Mouse (Mus musculus) heart, adult 2 months (tissue): ENCODE measurements around the gene Rbbp7. TPM values are rescaled to one million over a fixed set of nuclear protein-coding genes. Genes with fewer than 3 reads are reported as not detected.

ENCODE experiments used
- DNase-seq, 2 experiments: peaks; one replicate each; pipeline ENCODE4 v3.0.0; 2021
- H3K27ac ChIP-seq: fragments of 200-600 bp; 2 replicates; pipeline ENCODE4 v1.8.1; 2022
- H3K27me3 ChIP-seq: fragments of 200-500 bp; 2 replicates; pipeline ENCODE4 v1.6.1; 2012; ENCODE audit warnings: mild to moderate bottlenecking, low read length, inconsistent platforms, mixed read lengths; ENCODE audit not compliant: control insufficient read depth, insufficient read depth
- H3K36me3 ChIP-seq: fragments of 200-500 bp; 2 replicates; pipeline ENCODE4 v1.6.1; 2012; ENCODE audit warnings: low read length, inconsistent platforms; ENCODE audit not compliant: control insufficient read depth, insufficient read depth
- H3K4me1 ChIP-seq: fragments of 200-500 bp; 2 replicates; pipeline ENCODE4 v1.6.1; 2011; ENCODE audit warnings: low read length; ENCODE audit not compliant: control insufficient read depth, insufficient read depth
- H3K4me3 ChIP-seq: fragments of 200-600 bp; 2 replicates; pipeline ENCODE4 v1.8.1; 2022
- H3K79me2 ChIP-seq: fragments of 200-500 bp; replicated peaks from 2 replicates; pipeline ENCODE4 v1.6.1; 2012; ENCODE audit warnings: mild to moderate bottlenecking, inconsistent platforms, low read length, moderate library complexity, mixed read lengths; ENCODE audit not compliant: control insufficient read depth, insufficient read depth
- H3K9ac ChIP-seq: fragments of 200-500 bp; 2 replicates; pipeline ENCODE4 v1.6.1; 2012; ENCODE audit warnings: low read depth, mild to moderate bottlenecking, control low read depth, inconsistent platforms, low read length, mixed read lengths
- CTCF ChIP-seq: fragments of 200-600 bp; IDR thresholded peaks from 2 replicates; pipeline ENCODE4 v1.8.1; 2022; ENCODE audit warnings: antibody characterized with exemption, mild to moderate bottlenecking, moderate library complexity
- EP300 ChIP-seq: fragments of 200-500 bp; IDR thresholded peaks from 2 replicates; pipeline ENCODE4 v1.6.1; 2011; ENCODE audit warnings: low read depth, low read length, control low read depth; ENCODE audit not compliant: insufficient read depth
- POLR2A ChIP-seq: fragments of 200-500 bp; IDR thresholded peaks from 2 replicates; pipeline ENCODE4 v1.6.1; 2011; ENCODE audit warnings: mild to moderate bottlenecking, low read depth, low read length, control low read depth; ENCODE audit not compliant: insufficient read depth
- WGBS: fragments of 180-500 bp; shearing (Covaris S2); methylation state at CpG from one replicate; pipeline ENCODE4 v1.1.7; 2018; 5-methylcytosine and 5-hydroxymethylcytosine counted together
- intact Hi-C: fragments of 180-260 bp; cut with DNase I; formaldehyde crosslinking; loops from one replicate; pipeline ENCODE4 v1.15.1; 2025
- long read RNA-seq: library from polyadenylated mRNA; stranded (forward); transcript quantifications from one replicate; pipeline ENCODE4 v2.0.0, GENCODE M21; 2021
- polyA plus RNA-seq: library from polyadenylated mRNA; depleted of rRNA; stranded (reverse); fragments of >200 nt; gene quantifications from 2 replicates; pipeline ENCODE4 v1.2.3, GENCODE M21; 2012; rRNA removed
- total RNA-seq, 2 experiments: library from RNA; stranded (reverse); gene quantifications; 2 replicates each; pipeline ENCODE4 v1.2.3; 2021

The Rbbp7 gene
- total RNA-seq, result 100 to 1,000 TPM; 134 to 153 TPM
- polyA plus RNA-seq, result 80.6 and 153 TPM in 2 replicates
- long read RNA-seq, transcript Rbbp7-201 (12 exons, 2,244 nt), result major isoform, 214 of 222 reads
- long read RNA-seq, partial matches to known transcripts, result 1 of 222 reads
- long read RNA-seq, other reads (novel, unspliced or antisense), result 7 of 222 reads

GRCm38 (mm10) chrX:162760115-162760942 lies at the start of gene Rbbp7:
Gene Rbbp7, plus strand, starts transcription at chrX:162760402.
- 0 out of 2 replicates have a peak, but pooled peaks cover 1% of the 10 kb centered on the region for H3K4me1 ChIP-seq
- peak within 1 kb of the TSS; percentile 73 for H3K4me3 ChIP-seq
- H3K27ac ChIP-seq, result peak within 1 kb of the TSS; percentile 92
- WGBS, result 22% methylated on average over 71 of the region's 100 CpGs
- H3K27me3 ChIP-seq, result no peaks in the 10 kb centered on the region
- H3K9ac ChIP-seq, result peak within 1 kb of the TSS; percentile 82
- peak; percentile 90 to 94 for DNase-seq
- H3K79me2 ChIP-seq, result no peaks in the 10 kb centered on the region
- peaks cover 4% of the 10 kb centered on the region for H3K36me3 ChIP-seq
- no peak for TF ChIP-seq CTCF
- peak; percentile 88 for TF ChIP-seq POLR2A
- no peak for TF ChIP-seq EP300
- intact Hi-C loops, result loop anchor here (1.0 kb wide), 1 partner anchor 25 kb away; no protein-coding TSS in a partner anchor

GRCm38 (mm10) chrX:162717837-162718236 lies 42.4 kb upstream of the Rbbp7 start:
- intact Hi-C loops, result loop anchor here (2.0 to 5.0 kb wide), 2 partner anchors 83 to 154 kb away; no protein-coding TSS in a partner anchor
- no peak overlapping the region for H3K27ac ChIP-seq
- no peaks in the 10 kb centered on the region for H3K36me3 ChIP-seq
- no peak overlapping the region for H3K4me3 ChIP-seq
- DNase-seq, result peak; percentile 15 to 27
- H3K9ac ChIP-seq, result no peak overlapping the region
- no peaks in the 10 kb centered on the region for H3K79me2 ChIP-seq
- 27% methylated on average over 5 of the region's 5 CpGs for WGBS
- TF ChIP-seq CTCF (peak; percentile 61), POLR2A (no peak)
- H3K4me1 ChIP-seq, result no peaks in the 10 kb centered on the region
- no peaks in the 10 kb centered on the region for H3K27me3 ChIP-seq

DNA sequence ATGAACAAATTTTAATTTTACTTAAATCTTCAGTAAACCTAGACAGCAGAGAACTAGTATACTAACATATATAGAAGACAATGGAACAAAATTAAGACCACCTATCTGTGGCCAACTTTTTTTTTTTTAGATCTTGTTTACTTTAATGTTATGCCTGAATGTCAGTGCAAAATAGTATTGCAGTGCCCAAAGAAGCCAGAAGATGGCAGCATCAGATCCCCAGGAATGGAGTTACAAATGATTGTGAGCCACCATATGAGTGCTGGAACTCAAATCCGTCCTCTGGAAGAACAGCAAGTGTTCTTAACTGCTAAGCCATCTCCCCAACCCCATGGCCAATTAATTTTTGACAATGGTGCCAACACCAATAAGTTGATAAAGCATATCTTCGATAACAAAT lies 40.6 kb upstream of the Rbbp7 start:
- H3K4me3 ChIP-seq, result no peak overlapping the region
- intact Hi-C loops, result loop anchor here (2.0 to 5.0 kb wide), 3 partner anchors 15 to 153 kb away; no protein-coding TSS in a partner anchor
- TF ChIP-seq CTCF (peak; percentile 82), POLR2A (no peak), EP300 (no peak)
- no peaks in the 10 kb centered on the region for H3K79me2 ChIP-seq
- DNase-seq, result peak; percentile 18 to 43
- no peaks in the 10 kb centered on the region for H3K27me3 ChIP-seq
- no peak overlapping the region for H3K9ac ChIP-seq
- H3K36me3 ChIP-seq, result no peaks in the 10 kb centered on the region
- no peaks in the 10 kb centered on the region for H3K4me1 ChIP-seq
- no peak overlapping the region for H3K27ac ChIP-seq
- WGBS, result 32% methylated on average over 2 of the region's 2 CpGs

DNA sequence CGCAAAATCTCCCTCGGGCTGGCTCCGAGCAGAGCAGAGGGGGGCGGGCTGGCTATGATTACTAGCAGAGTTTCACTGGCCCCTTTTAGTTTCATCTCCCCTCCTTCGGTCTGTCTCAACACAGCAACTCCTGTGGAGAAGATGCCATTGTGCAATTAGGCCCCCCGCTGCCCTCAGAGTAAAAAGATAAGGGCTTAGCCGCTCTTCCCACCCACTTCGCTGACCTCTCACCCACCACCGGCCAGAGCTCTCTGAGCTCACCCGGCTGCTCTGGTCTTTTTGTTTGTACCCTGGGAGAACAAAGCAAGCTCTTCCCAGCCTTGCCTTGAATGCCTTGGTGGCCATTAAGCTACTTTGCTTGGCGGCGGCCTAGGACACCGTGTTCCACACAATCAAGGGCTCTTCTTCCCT lies 32.8 kb upstream of the Rbbp7 start:
- TF ChIP-seq POLR2A, result no peak
- intact Hi-C loops, result no loop called here
- Histone ChIP-seq H3K4me3 (no peak overlapping the region), H3K4me1 (no peaks in the 10 kb centered on the region), H3K27me3 (no peaks in the 10 kb centered on the region), H3K79me2 (no peaks in the 10 kb centered on the region), H3K9ac (no peak overlapping the region), H3K27ac (no peak overlapping the region), H3K36me3 (no peaks in the 10 kb centered on the region)
- no peak for DNase-seq
- WGBS, result 39% methylated on average over 13 of the region's 13 CpGs

- H3K36me3 ChIP-seq, result no peaks in the 10 kb centered on the region
- TF ChIP-seq POLR2A (no peak), CTCF (no peak), EP300 (no peak)
- H3K27ac ChIP-seq, result no peak overlapping the region
- DNase-seq, result no peak
- H3K27me3 ChIP-seq, result no peaks in the 10 kb centered on the region
- H3K4me1 ChIP-seq, result no peaks in the 10 kb centered on the region
- intact Hi-C loops, result no loop called here
- no peak overlapping the region for H3K4me3 ChIP-seq
- no peak overlapping the region for H3K9ac ChIP-seq
- WGBS, result 59% methylated on average over 9 of the region's 9 CpGs
- H3K79me2 ChIP-seq, result no peaks in the 10 kb centered on the region
Observed at GRCm38 (mm10) chrX:162727795-162728194, 32.4 kb upstream of the Rbbp7 start.

DNA sequence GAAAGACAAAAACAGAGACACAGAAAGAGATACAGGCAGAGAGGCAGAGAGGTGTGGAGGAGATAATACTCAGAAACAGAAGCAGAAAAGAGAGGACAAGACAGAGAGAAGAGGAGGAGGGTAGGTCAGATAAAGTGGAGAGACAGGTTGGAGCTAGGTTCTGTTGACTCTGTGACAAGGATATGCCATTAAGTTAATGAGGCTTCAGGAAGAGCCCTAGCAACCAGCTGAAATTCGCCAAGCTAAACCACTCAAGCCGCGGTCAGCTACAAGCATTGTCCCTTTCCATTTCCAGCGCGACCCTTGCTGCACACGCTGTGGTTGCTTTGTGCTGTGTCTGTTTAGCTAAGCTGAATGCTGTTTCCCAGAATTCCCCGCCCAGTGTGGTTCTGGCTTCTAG lies 32.0 kb upstream of the Rbbp7 start:
- intact Hi-C loops, result no loop called here
- no peak for TF ChIP-seq EP300
- no peak for TF ChIP-seq POLR2A
- no peak for TF ChIP-seq CTCF
- Histone ChIP-seq H3K79me2 (no peaks in the 10 kb centered on the region), H3K9ac (no peak overlapping the region), H3K4me1 (no peaks in the 10 kb centered on the region), H3K36me3 (no peaks in the 10 kb centered on the region), H3K4me3 (no peak overlapping the region), H3K27ac (no peak overlapping the region), H3K27me3 (no peaks in the 10 kb centered on the region)
- 69% methylated on average over 7 of the region's 7 CpGs for WGBS
- DNase-seq, result no peak
